Mouse (Mus musculus) ES-Bruce4 (cell line): ENCODE measurements around the gene Tbxas1. TPM values are rescaled to one million over a fixed set of nuclear protein-coding genes. Genes with fewer than 3 reads are reported as not detected.

Experiments used
- H3K27ac ChIP-seq: 2 replicates; pipeline ENCODE4 v1.5.1; 2012; ENCODE audit warnings: low read length, inconsistent platforms; ENCODE audit not compliant: insufficient read depth
- H3K27me3 ChIP-seq: 2 replicates; pipeline ENCODE4 v1.6.1; 2012; ENCODE audit warnings: mild to moderate bottlenecking, low read length, inconsistent platforms; ENCODE audit not compliant: control insufficient read depth, poor library complexity, insufficient read depth, severe bottlenecking
- H3K36me3 ChIP-seq: 2 replicates; pipeline ENCODE4 v1.6.1; 2012; ENCODE audit warnings: inconsistent platforms, mild to moderate bottlenecking, low read length, moderate library complexity; ENCODE audit not compliant: control insufficient read depth, poor library complexity, insufficient read depth, severe bottlenecking
- H3K4me1 ChIP-seq: one replicate; pipeline ENCODE4 v1.8.1; 2011; ENCODE audit warnings: low read length; ENCODE audit not compliant: control insufficient read depth, insufficient read depth
- H3K4me3 ChIP-seq: 2 replicates; pipeline ENCODE4 v1.5.1; 2011; ENCODE audit warnings: low read depth, mild to moderate bottlenecking, low read length
- H3K9ac ChIP-seq: 2 replicates; pipeline ENCODE4 v1.6.1; 2012; ENCODE audit warnings: low read depth, mild to moderate bottlenecking, inconsistent platforms; ENCODE audit not compliant: poor library complexity, severe bottlenecking
- H3K9me3 ChIP-seq: replicated peaks from 2 replicates; pipeline ENCODE4 v1.6.1; 2012; ENCODE audit warnings: mild to moderate bottlenecking, low read length, inconsistent platforms; ENCODE audit not compliant: control insufficient read depth, poor library complexity, insufficient read depth, severe bottlenecking
- CTCF ChIP-seq: IDR thresholded peaks from one replicate; pipeline ENCODE4 v1.8.1; 2011; ENCODE audit warnings: low read depth, low read length
- EP300 ChIP-seq: IDR thresholded peaks from 2 replicates; pipeline ENCODE4 v1.6.1; 2011; ENCODE audit warnings: low read depth, low read length; ENCODE audit not compliant: insufficient read depth
- POLR2A ChIP-seq: IDR thresholded peaks from one replicate; pipeline ENCODE4 v1.8.1; 2011; ENCODE audit warnings: low read length; ENCODE audit not compliant: insufficient read depth
- polyA plus RNA-seq: library from polyadenylated mRNA; stranded (reverse); fragments of >200 nt; gene quantifications from 2 replicates; pipeline ENCODE4 v1.2.4, GENCODE M21; 2011; ENCODE audit warnings: low read depth; ENCODE audit not compliant: missing spikeins, insufficient read depth, insufficient read length

Tbxas1 gene
- polyA plus RNA-seq, 1 experiment: not detected

- Histone ChIP-seq H3K36me3 (no peaks in the 10 kb centered on the region), H3K4me1 (no peaks in the 10 kb centered on the region), H3K9ac (no peak overlapping the region), H3K27me3 (no peaks in the 10 kb centered on the region), H3K9me3 (no peaks in the 10 kb centered on the region), H3K27ac (no peak overlapping the region), H3K4me3 (no peak overlapping the region)
- TF ChIP-seq EP300 (no peak), POLR2A (no peak), CTCF (no peak)
Observed at GRCm38 (mm10) chr6:39004003-39004473, 128.8 kb downstream of the Tbxas1 start.

DNA sequence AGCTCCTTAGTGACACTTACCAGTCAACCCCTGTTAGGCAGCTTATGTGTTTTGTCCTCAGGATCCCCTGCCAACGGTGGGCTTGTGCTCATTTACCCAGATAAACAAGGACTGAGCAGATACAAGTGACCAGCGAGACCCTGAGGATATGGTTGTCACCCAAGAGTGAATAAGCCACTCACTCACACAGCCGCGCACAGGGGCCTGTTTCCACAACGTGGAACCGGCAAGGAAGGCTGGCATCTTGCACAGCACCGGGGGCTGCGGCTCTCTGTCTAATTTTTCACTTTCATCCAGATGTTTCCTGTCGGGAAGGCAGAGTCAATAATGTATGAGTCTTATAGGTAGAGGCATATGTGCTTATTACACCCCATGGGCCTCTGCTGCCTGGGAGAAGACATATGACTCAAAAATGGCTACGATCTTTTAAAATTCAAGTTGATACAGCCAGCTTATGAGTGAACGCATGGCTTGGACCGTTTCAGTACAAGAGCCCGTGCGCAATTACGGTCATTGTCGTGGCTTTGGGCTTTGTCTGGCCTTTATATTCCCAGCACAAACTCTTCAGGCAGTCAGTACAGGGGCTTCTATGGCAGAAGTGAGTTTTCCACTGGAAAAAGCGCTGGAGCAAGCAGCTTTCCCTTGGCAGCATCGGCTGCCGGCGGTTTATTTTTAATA is 130.2 kb downstream of the Tbxas1 start:
- Histone ChIP-seq H3K36me3 (no peaks in the 10 kb centered on the region), H3K9ac (no peak overlapping the region), H3K4me1 (no peaks in the 10 kb centered on the region), H3K9me3 (no peaks in the 10 kb centered on the region), H3K27me3 (no peaks in the 10 kb centered on the region), H3K4me3 (no peak overlapping the region), H3K27ac (no peak overlapping the region)
- no peak for TF ChIP-seq POLR2A
- TF ChIP-seq EP300: no peak
- TF ChIP-seq CTCF: no peak

GRCm38 (mm10) chr6:39005945-39006572 is 130.9 kb downstream of the Tbxas1 start:
- no peaks in the 10 kb centered on the region for H3K9me3 ChIP-seq
- H3K9ac ChIP-seq: no peak overlapping the region
- no peak overlapping the region for H3K4me3 ChIP-seq
- no peaks in the 10 kb centered on the region for H3K4me1 ChIP-seq
- H3K27ac ChIP-seq: no peak overlapping the region
- no peaks in the 10 kb centered on the region for H3K36me3 ChIP-seq
- TF ChIP-seq POLR2A: no peak
- TF ChIP-seq CTCF: no peak
- TF ChIP-seq EP300: no peak
- no peaks in the 10 kb centered on the region for H3K27me3 ChIP-seq

- Histone ChIP-seq H3K9me3 (no peaks in the 10 kb centered on the region), H3K4me3 (no peak overlapping the region), H3K27me3 (no peaks in the 10 kb centered on the region), H3K9ac (no peak overlapping the region), H3K4me1 (no peaks in the 10 kb centered on the region), H3K27ac (no peak overlapping the region), H3K36me3 (no peaks in the 10 kb centered on the region)
- no peak for TF ChIP-seq CTCF
- TF ChIP-seq POLR2A: no peak
- no peak for TF ChIP-seq EP300
Observed at GRCm38 (mm10) chr6:39007223-39007622, 132.0 kb downstream of the Tbxas1 start.

DNA sequence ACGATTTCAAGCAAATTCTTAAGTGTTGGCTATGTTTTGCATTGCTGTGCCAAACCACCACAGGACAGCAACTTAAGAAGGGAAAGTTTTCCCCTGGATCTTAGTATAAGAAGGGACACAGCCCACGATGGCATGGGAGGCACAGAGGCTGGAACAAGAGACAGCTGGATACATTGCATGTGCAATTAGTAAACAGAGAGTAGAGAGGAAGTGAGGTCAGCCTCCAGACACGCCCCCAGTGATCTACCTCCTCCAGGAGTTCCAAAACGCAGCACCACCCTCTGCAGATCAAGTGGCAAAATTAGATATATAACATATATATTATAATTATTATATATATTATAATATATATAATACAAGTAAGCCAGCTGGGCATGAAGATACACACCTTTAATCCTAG is 132.9 kb downstream of the Tbxas1 start:
- Histone ChIP-seq H3K36me3 (no peaks in the 10 kb centered on the region), H3K4me3 (no peak overlapping the region), H3K27ac (no peak overlapping the region), H3K4me1 (no peaks in the 10 kb centered on the region), H3K9ac (no peak overlapping the region), H3K27me3 (no peaks in the 10 kb centered on the region), H3K9me3 (peaks cover 3% of the 10 kb centered on the region; the same call in 1 of the 2 replicates)
- TF ChIP-seq CTCF (no peak), POLR2A (no peak), EP300 (no peak)
